Mouse (Mus musculus): ENCODE data around the gene Sema6c. TPM values are rescaled to one million over a fixed set of nuclear protein-coding genes. Genes with fewer than 3 reads are reported as not detected.

The Sema6c gene
- polyA plus RNA-seq, 1 experiment from 2014 or later, result 18.9 TPM

- Histone ChIP-seq H3K4me3 (ENCODE audit: low read depth, low read length) (peak overlapping the region; percentile 11; the same call in 1 of the 2 replicates), H3K4me1 (ENCODE audit: control insufficient read depth, insufficient read depth, low read length) (peaks cover 6% of the 10 kb centered on the region), H3K9me3 (replicated peaks; ENCODE audit: control insufficient read depth, low read length, poor library complexity, severe bottlenecking) (no peaks in the 10 kb centered on the region), H3K4me2 (ENCODE audit: low read length) (peak overlapping the region; percentile 24), H3K27ac (ENCODE audit: low read length) (no peak overlapping the region), H3K9ac (ENCODE audit: low read depth, low read length) (0 out of 2 replicates have a peak overlapping the region, but pooled peaks have one; percentile 32), H3K27me3 (ENCODE audit: control insufficient read depth, insufficient read depth, low read depth, low read length) (peaks cover 16% of the 10 kb centered on the region), H3K36me3 (ENCODE audit: control insufficient read depth, insufficient read depth, low read length) (peaks cover 36% of the 10 kb centered on the region)
- ATAC-seq, result peak; percentile 30; the same call in 1 of the 2 replicates
- 5% methylated on average over 53 of the region's 58 CpGs for WGBS
Measured at GRCm38 (mm10) chr3:95173256-95173949, 13.1 kb downstream of the Sema6c start.

GRCm38 (mm10) chr3:95174011-95174592 is 13.8 kb downstream of the Sema6c start:
- ATAC-seq, result peak; percentile 41

GRCm38 (mm10) chr3:95176500-95176899 is 16.2 kb downstream of the Sema6c start:
- peaks cover 6% of the 10 kb centered on the region for H3K4me1 ChIP-seq (ENCODE audit: control insufficient read depth, insufficient read depth, low read length)
- H3K4me2 ChIP-seq (ENCODE audit: low read length), result no peak overlapping the region
- H3K27ac ChIP-seq (ENCODE audit: low read length), result no peak overlapping the region
- H3K9ac ChIP-seq (ENCODE audit: low read depth, low read length), result no peak overlapping the region
- no peak for ATAC-seq
- peaks cover 14% of the 10 kb centered on the region for H3K36me3 ChIP-seq (ENCODE audit: control insufficient read depth, insufficient read depth, low read length)
- H3K4me3 ChIP-seq (ENCODE audit: low read depth, low read length), result no peak overlapping the region
- H3K9me3 ChIP-seq (replicated peaks; ENCODE audit: control insufficient read depth, low read length, poor library complexity, severe bottlenecking), result no peaks in the 10 kb centered on the region
- peaks cover 3% of the 10 kb centered on the region; the same call in 1 of the 2 replicates for H3K27me3 ChIP-seq (ENCODE audit: control insufficient read depth, insufficient read depth, low read depth, low read length)
- 51% methylated on average over 3 of the region's 3 CpGs for WGBS

More at GRCm38 (mm10) chr3:95174011-95174592, 13.8 kb downstream of the Sema6c start:
- no peaks in the 10 kb centered on the region for H3K9me3 ChIP-seq (replicated peaks; ENCODE audit: control insufficient read depth, low read length, poor library complexity, severe bottlenecking)
- H3K27ac ChIP-seq (ENCODE audit: low read length), result no peak overlapping the region
- peaks cover 6% of the 10 kb centered on the region for H3K4me1 ChIP-seq (ENCODE audit: control insufficient read depth, insufficient read depth, low read length)
- no peak overlapping the region for H3K9ac ChIP-seq (ENCODE audit: low read depth, low read length)
- no peak overlapping the region for H3K4me3 ChIP-seq (ENCODE audit: low read depth, low read length)
- 5% methylated on average over 16 of the region's 16 CpGs for WGBS
- peaks cover 11% of the 10 kb centered on the region for H3K27me3 ChIP-seq (ENCODE audit: control insufficient read depth, insufficient read depth, low read depth, low read length)
- H3K36me3 ChIP-seq (ENCODE audit: control insufficient read depth, insufficient read depth, low read length), result peaks cover 29% of the 10 kb centered on the region
- H3K4me2 ChIP-seq (ENCODE audit: low read length), result peak overlapping the region; percentile 24; the same call in 1 of the 2 replicates

GRCm38 (mm10) chr3:95177583-95177982 is 17.3 kb downstream of the Sema6c start:
- no peak overlapping the region for H3K4me2 ChIP-seq (ENCODE audit: low read length)
- peaks cover 4% of the 10 kb centered on the region; the same call in 1 of the 2 replicates for H3K36me3 ChIP-seq (ENCODE audit: control insufficient read depth, insufficient read depth, low read length)
- H3K27ac ChIP-seq (ENCODE audit: low read length), result no peak overlapping the region
- no peak overlapping the region for H3K9ac ChIP-seq (ENCODE audit: low read depth, low read length)
- no peak for ATAC-seq
- H3K27me3 ChIP-seq (ENCODE audit: control insufficient read depth, insufficient read depth, low read depth, low read length), result no peaks in the 10 kb centered on the region
- no peak overlapping the region for H3K4me3 ChIP-seq (ENCODE audit: low read depth, low read length)
- H3K9me3 ChIP-seq (replicated peaks; ENCODE audit: control insufficient read depth, low read length, poor library complexity, severe bottlenecking), result no peaks in the 10 kb centered on the region
- 84% methylated on average over 6 of the region's 6 CpGs for WGBS
- H3K4me1 ChIP-seq (ENCODE audit: control insufficient read depth, insufficient read depth, low read length), result peaks cover 6% of the 10 kb centered on the region

- no peak overlapping the region for H3K4me2 ChIP-seq (ENCODE audit: low read length)
- no peak overlapping the region for H3K9ac ChIP-seq (ENCODE audit: low read depth, low read length)
- 88% methylated on average over 5 of the region's 5 CpGs for WGBS
- ATAC-seq, result no peak
- no peaks in the 10 kb centered on the region for H3K27me3 ChIP-seq (ENCODE audit: control insufficient read depth, insufficient read depth, low read depth, low read length)
- H3K27ac ChIP-seq (ENCODE audit: low read length), result no peak overlapping the region
- H3K36me3 ChIP-seq (ENCODE audit: control insufficient read depth, insufficient read depth, low read length), result no peaks in the 10 kb centered on the region
- no peak overlapping the region for H3K4me3 ChIP-seq (ENCODE audit: low read depth, low read length)
- H3K9me3 ChIP-seq (replicated peaks; ENCODE audit: control insufficient read depth, low read length, poor library complexity, severe bottlenecking), result no peaks in the 10 kb centered on the region
- 0 out of 2 replicates have a peak, but pooled peaks cover 1% of the 10 kb centered on the region for H3K4me1 ChIP-seq (ENCODE audit: control insufficient read depth, insufficient read depth, low read length)
Measured at GRCm38 (mm10) chr3:95178948-95179347, 18.7 kb downstream of the Sema6c start.

- no peak for ATAC-seq
- Histone ChIP-seq H3K27me3 (ENCODE audit: control insufficient read depth, insufficient read depth, low read depth, low read length) (no peaks in the 10 kb centered on the region), H3K9me3 (replicated peaks; ENCODE audit: control insufficient read depth, low read length, poor library complexity, severe bottlenecking) (no peaks in the 10 kb centered on the region), H3K4me1 (ENCODE audit: control insufficient read depth, insufficient read depth, low read length) (no peaks in the 10 kb centered on the region), H3K27ac (ENCODE audit: low read length) (no peak overlapping the region), H3K9ac (ENCODE audit: low read depth, low read length) (no peak overlapping the region), H3K4me2 (ENCODE audit: low read length) (no peak overlapping the region), H3K4me3 (ENCODE audit: low read depth, low read length) (no peak overlapping the region), H3K36me3 (ENCODE audit: control insufficient read depth, insufficient read depth, low read length) (no peaks in the 10 kb centered on the region)
- WGBS, result 72% methylated on average over 3 of the region's 3 CpGs
Measured at GRCm38 (mm10) chr3:95179890-95180289, 19.6 kb downstream of the Sema6c start.

GRCm38 (mm10) chr3:95181841-95182240 is 21.6 kb downstream of the Sema6c start:
- no peak overlapping the region for H3K4me3 ChIP-seq (ENCODE audit: low read depth, low read length)
- H3K27ac ChIP-seq (ENCODE audit: low read length), result no peak overlapping the region
- ATAC-seq, result no peak
- H3K9me3 ChIP-seq (replicated peaks; ENCODE audit: control insufficient read depth, low read length, poor library complexity, severe bottlenecking), result no peaks in the 10 kb centered on the region
- no peak overlapping the region for H3K4me2 ChIP-seq (ENCODE audit: low read length)
- H3K9ac ChIP-seq (ENCODE audit: low read depth, low read length), result no peak overlapping the region
- no peaks in the 10 kb centered on the region for H3K4me1 ChIP-seq (ENCODE audit: control insufficient read depth, insufficient read depth, low read length)
- no peaks in the 10 kb centered on the region for H3K27me3 ChIP-seq (ENCODE audit: control insufficient read depth, insufficient read depth, low read depth, low read length)
- 58% methylated on average over 1 of the region's 1 CpGs for WGBS
- H3K36me3 ChIP-seq (ENCODE audit: control insufficient read depth, insufficient read depth, low read length), result peaks cover 3% of the 10 kb centered on the region; the same call in 1 of the 2 replicates

GRCm38 (mm10) chr3:95184796-95185577 is 24.7 kb downstream of the Sema6c start:
- Histone ChIP-seq H3K27me3 (ENCODE audit: control insufficient read depth, insufficient read depth, low read depth, low read length) (no peaks in the 10 kb centered on the region), H3K4me2 (ENCODE audit: low read length) (no peak overlapping the region), H3K4me1 (ENCODE audit: control insufficient read depth, insufficient read depth, low read length) (no peaks in the 10 kb centered on the region), H3K9ac (ENCODE audit: low read depth, low read length) (no peak overlapping the region), H3K27ac (ENCODE audit: low read length) (no peak overlapping the region), H3K4me3 (ENCODE audit: low read depth, low read length) (no peak overlapping the region), H3K9me3 (replicated peaks; ENCODE audit: control insufficient read depth, low read length, poor library complexity, severe bottlenecking) (no peaks in the 10 kb centered on the region), H3K36me3 (ENCODE audit: control insufficient read depth, insufficient read depth, low read length) (peaks cover 16% of the 10 kb centered on the region)
- 95% methylated on average over 9 of the region's 9 CpGs for WGBS
- ATAC-seq, result no peak
